Mouse (Mus musculus) thymus, postnatal 14 days (tissue): ENCODE data around the gene Rusc2.
A peak's percentile ranks its signal among the peaks of the same experiment; 100 is the strongest.

Experiments
- DNase-seq: peaks from one replicate; pipeline ENCODE4 v3.0.0; 2021

The Rusc2 gene

GRCm38 (mm10) chr4:43417269-43418062 lies 35.7 kb downstream of the Rusc2 start:
- no peak for DNase-seq

DNA sequence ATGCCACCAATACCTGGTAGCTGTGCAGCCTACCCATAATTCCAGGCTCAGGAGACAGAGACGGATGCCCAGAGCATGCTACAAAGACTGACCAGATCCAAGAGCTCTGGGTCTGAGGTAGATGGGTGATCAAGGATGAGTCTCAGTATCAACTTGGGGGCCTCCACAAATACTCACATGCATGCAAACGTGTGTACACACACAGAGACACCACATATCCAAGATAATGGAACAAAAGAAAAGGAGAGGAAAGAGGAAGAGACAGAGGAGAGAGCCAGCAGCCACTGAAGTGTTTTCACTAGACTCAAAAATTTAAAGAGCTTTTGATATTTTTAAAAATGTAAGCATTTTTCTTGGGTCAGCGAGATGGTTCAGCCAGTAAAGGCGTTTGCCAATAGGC lies 36.7 kb downstream of the Rusc2 start:
- no peak for DNase-seq

DNA sequence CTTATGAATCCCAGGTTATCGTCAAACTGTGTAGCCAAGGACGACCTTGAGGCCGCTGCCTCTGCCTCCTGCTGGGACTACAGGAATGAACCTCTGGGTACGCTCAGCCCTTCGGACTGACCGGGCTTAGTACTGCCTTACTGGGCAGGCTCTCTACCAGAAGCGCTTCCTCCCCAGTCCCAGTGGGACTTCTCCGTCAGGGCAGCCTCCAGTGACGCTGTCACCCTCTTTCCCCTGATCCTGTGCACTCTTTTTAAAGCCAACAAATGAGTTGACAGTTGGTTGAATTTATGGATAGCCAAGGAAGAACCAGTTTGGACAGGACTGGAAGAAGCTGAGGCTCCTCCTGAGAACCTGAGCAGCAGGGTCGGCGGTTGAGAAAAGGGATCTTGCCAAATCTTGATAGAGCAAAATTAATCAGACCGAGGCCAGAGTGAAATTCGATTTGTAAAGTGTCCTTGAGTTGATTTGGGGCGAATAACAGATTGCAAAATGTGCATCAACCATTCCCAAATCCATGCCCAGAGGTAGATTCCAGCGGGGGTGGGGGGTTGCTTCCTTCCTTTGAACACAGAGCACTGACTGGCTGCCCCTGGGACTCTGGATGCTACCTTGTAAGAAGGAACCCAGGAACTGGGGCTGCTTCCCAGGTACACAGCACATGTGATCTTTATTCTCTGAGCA lies 37.3 kb downstream of the Rusc2 start:
- DNase-seq: no peak

DNA sequence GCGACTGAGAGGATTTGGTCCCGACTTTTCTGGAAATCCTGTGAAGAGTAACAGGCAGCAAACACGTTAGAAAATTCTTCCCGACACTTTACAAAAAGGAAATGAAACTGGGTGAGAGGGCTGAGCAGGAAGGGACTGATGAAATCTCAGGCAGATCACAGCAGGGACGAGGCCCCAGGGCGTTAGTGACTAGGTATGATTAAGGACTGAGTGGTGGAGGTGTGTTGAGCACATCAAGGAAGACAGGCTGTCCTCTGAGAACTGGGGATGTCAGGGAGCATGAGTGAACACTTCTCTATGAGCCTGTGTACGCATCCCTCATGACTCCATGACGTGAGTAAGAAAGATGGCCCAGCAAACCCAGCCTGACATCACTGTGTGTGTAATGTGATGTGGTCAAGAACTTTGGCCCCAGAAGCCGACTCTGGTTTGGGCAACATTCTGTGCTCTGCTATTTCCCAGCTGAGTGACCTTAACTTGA lies 38.1 kb downstream of the Rusc2 start:
- no peak for DNase-seq

GRCm38 (mm10) chr4:43420305-43420704 lies 38.5 kb downstream of the Rusc2 start:
- DNase-seq: peak; percentile 72

- DNase-seq: no peak
Measured at GRCm38 (mm10) chr4:43421632-43422240, 40.0 kb downstream of the Rusc2 start.

DNA sequence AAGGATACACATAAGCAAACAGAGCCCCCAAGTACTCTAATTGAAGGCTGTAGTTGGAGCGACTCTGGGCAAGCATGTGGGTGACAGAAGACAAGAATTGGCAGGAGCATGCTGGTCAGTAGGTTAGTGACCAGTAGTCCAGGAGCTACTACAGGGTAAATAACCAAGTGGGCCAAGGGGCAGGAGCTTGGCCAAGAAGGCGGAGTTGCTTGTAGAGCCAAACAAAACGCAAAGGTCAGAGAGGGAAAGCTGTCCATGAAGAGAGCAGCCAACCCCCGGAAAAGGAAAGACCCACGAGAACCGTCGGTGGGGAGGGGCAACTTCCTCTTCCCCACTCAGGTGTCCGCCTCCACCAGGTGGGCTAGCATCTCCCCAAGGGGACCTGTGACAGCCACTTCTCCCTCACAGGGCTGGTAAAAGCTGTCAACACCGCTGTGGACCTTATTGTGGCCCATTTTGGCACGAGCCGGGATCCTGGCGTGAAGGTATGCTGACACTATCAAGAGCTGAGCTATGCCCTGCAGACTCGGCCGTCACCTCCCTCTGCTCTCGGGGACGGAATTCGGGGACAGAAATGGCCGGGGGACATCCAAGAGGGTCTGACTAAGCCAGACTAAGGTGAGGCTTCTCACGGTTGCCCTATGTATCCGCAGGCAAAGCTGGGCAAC lies 41.6 kb downstream of the Rusc2 start:
- DNase-seq: no peak

- DNase-seq: no peak
Measured at GRCm38 (mm10) chr4:43424072-43424471, 42.3 kb downstream of the Rusc2 start.

DNA sequence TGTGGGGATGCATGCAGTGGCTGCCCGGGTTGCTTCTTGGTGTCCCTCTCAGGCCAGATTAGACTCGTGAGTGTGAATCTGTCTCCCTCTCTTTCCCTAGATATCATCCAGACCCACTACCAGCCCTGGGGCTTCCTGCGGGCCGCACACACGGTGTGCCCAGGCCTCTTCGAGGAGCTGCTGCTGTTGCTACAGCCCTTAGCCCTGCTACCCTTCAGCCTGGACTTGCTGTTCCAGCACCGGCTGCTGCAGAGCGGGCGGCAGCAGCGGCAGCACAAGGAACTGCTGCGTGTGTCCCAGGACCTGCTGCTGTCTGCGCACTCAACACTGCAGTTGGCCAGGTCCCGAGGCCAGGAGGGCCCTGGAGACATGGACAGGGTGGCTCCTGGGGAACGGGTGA lies 43.4 kb downstream of the Rusc2 start:
- no peak for DNase-seq

DNA sequence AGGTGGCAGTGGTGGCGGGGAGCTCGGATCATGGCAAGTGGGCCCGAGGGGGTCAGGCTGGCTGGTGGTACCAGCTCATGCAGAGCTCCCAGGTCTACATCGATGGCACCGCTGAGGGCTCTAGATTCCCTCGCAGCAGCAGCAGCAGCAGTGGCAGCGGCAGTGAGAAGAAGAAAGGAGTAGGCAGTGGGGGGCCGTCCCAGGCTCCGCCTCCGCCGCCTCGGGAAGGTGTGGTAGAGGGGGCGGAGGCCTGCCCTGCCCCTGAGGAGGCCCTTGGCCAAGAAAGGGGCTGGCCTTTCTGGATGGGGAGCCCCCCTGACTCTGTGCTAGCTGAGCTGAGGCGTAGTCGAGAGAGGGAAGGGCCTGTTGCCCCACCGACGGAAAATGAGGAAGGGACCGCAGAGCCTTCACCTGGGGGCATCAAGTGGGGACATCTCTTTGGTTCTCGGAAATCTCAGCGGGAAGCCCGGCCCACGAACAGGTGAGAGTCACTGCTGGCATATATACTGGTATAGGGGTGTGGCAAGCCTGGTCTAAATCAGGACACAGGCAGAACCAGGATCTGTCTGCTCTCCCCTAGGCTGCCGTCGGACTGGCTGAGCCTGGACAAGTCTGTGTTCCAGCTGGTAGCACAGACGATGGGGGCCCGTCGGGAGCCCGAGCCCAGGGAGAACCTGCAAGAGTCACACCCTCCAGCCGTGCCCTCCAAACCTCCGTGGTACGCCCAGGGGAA lies 44.0 kb downstream of the Rusc2 start:
- peak; percentile 64 for DNase-seq

DNA sequence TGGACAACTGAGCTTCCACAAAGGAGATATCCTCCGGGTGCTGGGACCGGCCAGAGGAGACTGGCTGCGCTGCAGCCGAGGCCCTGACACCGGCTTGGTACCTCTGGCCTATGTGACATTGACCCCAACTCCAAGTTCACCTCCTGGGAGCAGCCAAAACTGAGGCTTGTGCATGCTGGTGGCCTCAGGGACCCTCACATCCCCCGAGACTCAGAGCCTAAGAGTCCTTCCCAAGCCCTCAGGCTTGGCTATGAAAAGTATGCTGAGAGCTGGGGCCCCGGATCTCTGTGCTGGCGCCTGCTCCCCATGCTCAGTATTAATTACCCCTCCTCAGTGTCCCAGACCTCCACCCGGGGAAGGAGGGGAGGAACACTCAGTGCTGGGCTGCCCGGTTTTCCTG lies 44.7 kb downstream of the Rusc2 start:
- no peak for DNase-seq

GRCm38 (mm10) chr4:43427501-43428179 lies 45.9 kb downstream of the Rusc2 start:
- peak; percentile 91 for DNase-seq

- DNase-seq: peak; percentile 35
Measured at GRCm38 (mm10) chr4:43428180-43428861, 46.5 kb downstream of the Rusc2 start.

GRCm38 (mm10) chr4:43428946-43429345 lies 47.2 kb downstream of the Rusc2 start, which contains the start of gene Fam166b:
Fam166b (minus strand) TSS chr4:43429134.
- no peak for DNase-seq

GRCm38 (mm10) chr4:43431690-43432089 lies 49.9 kb downstream of the Rusc2 start:
- DNase-seq: peak; percentile 85

GRCm38 (mm10) chr4:43432832-43433231 lies 51.1 kb downstream of the Rusc2 start:
- no peak for DNase-seq

- DNase-seq: no peak
Measured at GRCm38 (mm10) chr4:43441639-43442038, 59.9 kb downstream of the Rusc2 start, which contains the start of gene Tesk1. Tesk1 (plus strand) TSS chr4:43441939.

DNA sequence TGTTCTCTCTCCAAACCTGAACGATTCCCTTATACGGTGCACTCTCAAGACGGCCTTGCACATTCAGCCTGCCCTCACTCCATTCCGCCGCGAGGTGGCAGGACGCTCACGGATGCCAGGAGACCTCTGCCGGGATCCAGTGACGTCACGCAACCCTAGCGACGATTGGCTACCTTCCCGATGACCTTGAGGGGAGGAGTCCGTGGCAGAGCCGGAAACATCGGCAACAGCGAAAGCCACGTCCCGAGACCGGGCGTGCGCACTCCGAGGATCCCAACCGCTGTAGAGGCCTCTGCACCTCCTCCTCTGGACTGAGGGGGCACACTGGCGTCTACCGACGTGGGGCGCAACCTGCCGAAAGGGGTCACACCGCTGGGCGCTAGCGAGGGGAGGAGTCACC lies 60.3 kb downstream of the Rusc2 start:
- peak; percentile 99 for DNase-seq

DNA sequence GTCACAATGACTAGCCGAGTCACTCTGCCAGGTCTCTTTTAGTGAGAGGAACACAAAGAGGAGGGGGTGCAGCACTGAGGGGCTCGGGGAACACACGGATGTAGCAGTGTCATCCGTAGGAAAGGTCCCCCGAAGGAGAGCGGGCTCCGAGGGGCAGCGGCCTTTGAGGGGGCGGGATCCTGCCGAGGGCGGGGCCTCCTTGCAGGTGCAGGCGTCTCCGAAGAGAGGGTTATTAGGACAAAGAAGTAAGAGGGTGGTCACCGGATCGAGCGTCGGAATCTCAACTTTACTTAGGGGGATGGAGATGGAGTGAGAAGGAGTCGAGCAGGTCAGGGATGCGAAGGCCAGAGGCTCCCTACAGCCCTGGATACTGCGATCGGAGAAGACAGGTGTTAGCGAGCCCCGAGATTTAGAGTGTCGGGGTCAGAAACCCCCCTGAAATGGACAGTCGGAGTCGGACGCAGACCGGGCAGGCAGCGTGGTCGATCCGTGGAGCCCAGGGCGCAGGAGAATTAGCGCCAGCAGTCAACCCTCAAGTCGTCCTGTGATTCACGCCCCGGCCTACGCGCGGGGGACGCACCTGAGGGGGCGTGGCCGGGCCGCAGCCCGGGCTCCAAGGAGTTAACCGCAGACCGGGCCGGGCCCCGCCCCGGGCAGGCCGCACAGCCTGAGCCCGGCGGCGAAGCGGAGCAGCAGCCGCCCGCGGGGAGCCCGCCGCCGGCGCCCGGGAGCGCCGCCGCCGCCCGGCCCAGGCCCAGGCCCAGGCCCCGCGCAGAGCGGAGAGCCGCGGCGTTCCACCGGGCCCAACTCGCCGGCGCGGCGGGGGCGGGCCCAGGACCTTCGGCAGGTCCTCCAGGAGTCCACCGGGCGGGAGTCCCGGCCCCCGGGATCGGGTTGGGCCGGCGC lies 60.9 kb downstream of the Rusc2 start:
- peak; percentile 76 for DNase-seq

GRCm38 (mm10) chr4:43443511-43443910 lies 61.7 kb downstream of the Rusc2 start:
- DNase-seq: peak; percentile 36
